Mouse (Mus musculus) T-helper 1 cell (primary cell): Measurements from ENCODE around the gene Ampd3.

ENCODE experiments used
- in situ Hi-C: fragments of 300-600 bp; cut with MboI, MseI; formaldehyde crosslinking; loops from one replicate; pipeline ENCODE4 v1.15.1; 2025; ENCODE audit warnings: high pct_unique_total_duplicates

Gene Ampd3

GRCm38 (mm10) chr7:110796367-110797051, 28.5 kb downstream of the Ampd3 start:
- in situ Hi-C loops, result no loop called here

- in situ Hi-C loops, result no loop called here
These were observed 29.9 kb downstream of the Ampd3 start for GRCm38 (mm10) chr7:110797722-110798409.

DNA sequence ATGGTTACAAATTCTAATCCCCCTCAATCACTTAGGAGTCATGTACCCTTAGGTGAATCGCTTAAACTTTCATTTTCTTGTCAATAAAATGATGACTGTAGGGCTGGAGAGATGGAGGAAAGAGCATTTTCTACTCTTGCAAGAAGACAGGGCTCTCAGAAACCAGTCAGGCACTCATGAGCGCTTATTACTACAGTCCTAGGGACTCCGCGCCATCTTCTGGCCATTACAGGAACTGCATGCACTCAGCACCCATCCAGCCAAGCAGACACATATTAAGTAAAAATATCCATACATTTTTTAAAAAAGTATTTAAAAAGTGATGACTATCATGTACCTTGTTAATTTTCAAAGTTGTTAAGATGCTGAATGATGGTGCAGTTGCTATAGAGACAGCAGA, 33.0 kb downstream of the Ampd3 start:
- in situ Hi-C loops, result loop anchor here (5.0 to 10.0 kb wide), 2 partner anchors 74 to 144 kb away; no protein-coding TSS in a partner anchor

- in situ Hi-C loops, result loop anchor here (5.0 to 10.0 kb wide), 2 partner anchors 76 to 142 kb away; no protein-coding TSS in a partner anchor
These were observed 35.1 kb downstream of the Ampd3 start for GRCm38 (mm10) chr7:110803131-110803530.

GRCm38 (mm10) chr7:110804266-110804665, 36.3 kb downstream of the Ampd3 start:
- in situ Hi-C loops, result loop anchor here (5.0 to 10.0 kb wide), 2 partner anchors 77 to 141 kb away; no protein-coding TSS in a partner anchor

GRCm38 (mm10) chr7:110807460-110808030, 39.5 kb downstream of the Ampd3 start:
- in situ Hi-C loops, result loop anchor here (10.0 kb wide), 1 partner anchor 137 kb away; no protein-coding TSS in a partner anchor

GRCm38 (mm10) chr7:110808962-110809361, 41.0 kb downstream of the Ampd3 start:
- in situ Hi-C loops, result loop anchor here (10.0 kb wide), 1 partner anchor 136 kb away; no protein-coding TSS in a partner anchor

- in situ Hi-C loops, result loop anchor here (10.0 kb wide), 1 partner anchor 135 kb away; no protein-coding TSS in a partner anchor
These were observed 41.9 kb downstream of the Ampd3 start for GRCm38 (mm10) chr7:110809585-110810557.

- in situ Hi-C loops, result no loop called here
These were observed 43.0 kb downstream of the Ampd3 start for GRCm38 (mm10) chr7:110810995-110811394.

- in situ Hi-C loops, result no loop called here
These were observed 43.5 kb downstream of the Ampd3 start for GRCm38 (mm10) chr7:110811529-110811928.

DNA sequence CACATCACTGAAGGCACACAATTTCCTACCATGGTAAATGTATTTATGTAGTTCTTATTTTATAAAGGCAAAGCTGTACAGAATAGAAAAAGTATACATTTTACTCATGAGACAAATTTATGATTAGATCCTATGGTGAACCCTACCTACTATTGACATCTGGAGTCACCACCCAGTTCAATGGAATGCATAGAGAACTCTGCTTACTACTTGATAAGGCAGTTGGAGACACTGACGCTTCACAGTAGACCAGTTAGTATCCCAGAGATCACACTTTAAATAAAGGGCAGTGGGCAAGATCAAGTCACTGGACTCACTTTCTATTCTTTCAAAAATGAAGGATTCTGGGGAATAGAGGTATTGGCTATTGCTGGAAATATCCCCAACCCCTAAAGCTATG, 46.0 kb downstream of the Ampd3 start:
- in situ Hi-C loops, result no loop called here

GRCm38 (mm10) chr7:110816037-110816436, 48.0 kb downstream of the Ampd3 start:
- in situ Hi-C loops, result loop anchor here (5.0 kb wide), 2 partner anchors 111 to 201 kb away; no protein-coding TSS in a partner anchor

DNA sequence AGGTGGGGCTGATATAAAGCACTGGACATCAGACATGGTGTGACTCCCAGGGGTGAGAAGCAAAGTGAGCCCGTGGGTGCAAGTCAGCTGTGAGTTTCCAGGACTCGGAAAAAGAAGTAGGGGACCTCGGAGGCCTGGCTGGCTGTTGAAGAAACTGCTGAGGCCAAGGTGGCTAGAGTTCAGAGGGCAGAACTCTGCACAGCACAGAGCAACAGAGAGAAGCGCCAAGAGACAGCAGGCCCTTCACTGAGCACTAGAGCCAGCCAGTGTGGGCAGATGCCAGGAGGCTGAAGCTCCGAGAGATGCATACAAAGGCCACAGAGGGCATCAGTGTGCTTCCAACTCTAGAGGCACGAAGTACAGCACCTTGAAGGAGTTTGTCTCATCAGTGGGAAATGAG, 50.2 kb downstream of the Ampd3 start:
- in situ Hi-C loops, result loop anchor here (5.0 kb wide), 2 partner anchors 109 to 199 kb away; no protein-coding TSS in a partner anchor

- in situ Hi-C loops, result loop anchor here (5.0 kb wide), 2 partner anchors 108 to 198 kb away; no protein-coding TSS in a partner anchor
These were observed 50.9 kb downstream of the Ampd3 start for GRCm38 (mm10) chr7:110818787-110819350.

GRCm38 (mm10) chr7:110821068-110821467, 53.1 kb downstream of the Ampd3 start:
- in situ Hi-C loops, result no loop called here

GRCm38 (mm10) chr7:110821653-110822052, 53.6 kb downstream of the Ampd3 start:
- in situ Hi-C loops, result no loop called here

DNA sequence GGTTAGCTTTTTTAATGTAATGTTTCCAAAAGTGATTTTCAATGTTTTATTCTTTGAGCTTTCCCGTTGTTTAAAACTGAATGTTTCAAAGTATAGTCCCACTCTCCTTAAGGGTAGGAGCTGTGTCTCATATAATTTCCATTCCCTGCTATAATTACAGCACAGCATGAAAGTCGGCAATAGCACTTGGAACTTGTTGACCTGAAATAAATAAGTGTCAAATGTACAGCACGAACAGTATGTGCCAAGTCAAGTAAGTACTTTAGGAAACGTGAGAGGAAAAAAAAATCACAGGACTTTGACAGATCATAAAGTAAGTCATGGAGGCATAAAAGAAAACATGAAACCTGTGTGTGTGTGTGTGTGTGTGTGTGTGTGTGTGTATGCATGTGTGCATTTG, 54.0 kb downstream of the Ampd3 start:
- in situ Hi-C loops, result no loop called here

DNA sequence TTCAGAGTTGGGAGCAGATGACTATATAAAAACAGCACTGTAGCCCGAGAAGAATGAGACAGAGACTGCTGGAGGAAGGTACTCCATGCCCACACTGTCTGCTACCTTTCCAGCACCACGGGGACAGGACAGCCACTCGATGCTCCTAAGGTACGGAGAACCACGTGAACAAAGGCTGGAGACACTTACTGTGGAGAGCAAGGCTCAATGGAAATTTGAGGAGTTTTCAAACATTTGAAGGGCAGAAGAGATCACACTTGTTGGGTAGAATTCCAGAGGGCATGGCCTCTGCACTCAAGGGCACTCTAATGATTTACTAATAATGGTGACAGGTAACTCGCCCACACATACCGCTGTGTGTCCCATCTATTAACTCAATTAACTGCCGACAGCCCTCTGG, 55.1 kb downstream of the Ampd3 start:
- in situ Hi-C loops, result no loop called here

GRCm38 (mm10) chr7:110823593-110823992, 55.6 kb downstream of the Ampd3 start:
- in situ Hi-C loops, result no loop called here
